Mouse (Mus musculus) adrenal gland, adult (tissue): ENCODE data around the gene L1cam.
A peak's percentile ranks its signal among the peaks of the same experiment; 100 is the strongest.

Experiments
- DNase-seq, 2 experiments: peaks; one replicate each; pipeline ENCODE4 v3.0.0; 2022 to 2023; ENCODE audit warnings: low spot score in 1 of 2; ENCODE audit not compliant: inconsistent age in 2 of 2

Gene L1cam

DNA sequence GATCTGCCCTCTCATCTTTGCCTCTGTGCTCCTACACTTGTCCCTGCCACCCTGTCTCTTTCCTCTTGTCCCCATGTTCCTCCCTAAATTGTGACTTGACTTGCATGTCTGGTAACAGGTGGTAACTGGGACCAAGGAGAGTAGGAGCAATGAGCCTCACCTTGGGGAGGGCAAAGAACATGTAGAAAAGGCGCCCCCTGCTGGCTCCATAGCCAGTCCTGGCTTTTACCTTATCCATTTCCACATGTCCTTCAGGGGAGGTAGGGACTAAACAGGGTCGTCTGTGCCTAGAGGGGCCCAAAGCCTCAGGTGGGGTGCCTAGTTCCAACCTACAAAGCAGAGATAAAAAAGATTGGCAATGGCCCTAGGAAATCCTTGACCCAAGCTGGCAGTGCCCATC, at the start of gene L1cam:
TSS of gene L1cam (minus strand) at position 387 of the 400 bp plus-strand sequence.
- DNase-seq: peak in 1 of 2 experiments; percentile 75

- no peak for DNase-seq
These were observed 46.4 kb upstream of the L1cam start for GRCm38 (mm10) chrX:73942294-73942693.

- no peak for DNase-seq
These were observed 46.0 kb upstream of the L1cam start for GRCm38 (mm10) chrX:73941860-73942259.

- no peak for DNase-seq
These were observed 36.0 kb upstream of the L1cam start for GRCm38 (mm10) chrX:73931871-73932270.

GRCm38 (mm10) chrX:73930402-73931062, 34.6 kb upstream of the L1cam start, which contains the start of gene Renbp:
Renbp (minus strand) TSS chrX:73930850.
- DNase-seq: peak; percentile 81 to 83

- DNase-seq: no peak
These were observed 26.6 kb upstream of the L1cam start for GRCm38 (mm10) chrX:73922550-73922882.

DNA sequence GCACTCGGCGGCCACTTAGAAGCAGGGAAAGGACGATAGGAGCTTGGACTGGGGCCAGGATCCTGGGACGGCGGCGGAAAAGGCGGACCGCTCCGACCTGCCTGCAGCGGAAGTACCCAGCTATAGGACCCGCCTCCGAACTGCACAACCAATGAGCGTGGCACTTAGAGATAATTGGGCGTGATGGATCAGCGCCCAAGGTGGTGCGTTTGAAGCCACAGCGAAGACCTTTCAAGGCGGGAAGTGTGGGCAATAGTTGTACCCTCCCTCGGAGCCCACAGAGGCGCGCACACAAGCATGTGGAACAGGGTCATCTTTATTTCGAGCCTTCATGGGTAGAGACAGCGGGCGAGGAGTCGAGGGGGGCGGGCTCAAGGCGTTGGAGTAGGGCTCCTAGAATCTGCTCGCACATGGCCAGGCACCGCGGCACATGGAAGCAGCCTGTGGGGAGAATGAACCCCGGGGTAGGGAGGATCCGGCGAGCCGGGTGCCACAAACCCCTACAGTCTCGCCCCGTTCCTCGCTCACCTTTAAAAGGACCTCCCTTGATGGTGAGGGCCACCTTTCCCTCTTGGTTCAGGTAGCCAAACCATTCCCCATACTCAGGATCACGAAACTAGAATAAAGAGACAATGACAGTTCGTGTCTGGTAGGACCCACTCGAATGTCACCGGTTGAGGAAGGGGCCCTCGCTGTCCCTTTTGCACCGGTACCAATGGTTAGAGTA, 26.1 kb upstream of the L1cam start, which contains the start of the genes Arhgap4 and Naa10:
TSS of gene Arhgap4 (minus strand) at position 48 of the 727 bp plus-strand sequence.
TSS of gene Naa10 (minus strand) at position 122 of the 727 bp plus-strand sequence.
- peak; percentile 91 to 95 for DNase-seq

DNA sequence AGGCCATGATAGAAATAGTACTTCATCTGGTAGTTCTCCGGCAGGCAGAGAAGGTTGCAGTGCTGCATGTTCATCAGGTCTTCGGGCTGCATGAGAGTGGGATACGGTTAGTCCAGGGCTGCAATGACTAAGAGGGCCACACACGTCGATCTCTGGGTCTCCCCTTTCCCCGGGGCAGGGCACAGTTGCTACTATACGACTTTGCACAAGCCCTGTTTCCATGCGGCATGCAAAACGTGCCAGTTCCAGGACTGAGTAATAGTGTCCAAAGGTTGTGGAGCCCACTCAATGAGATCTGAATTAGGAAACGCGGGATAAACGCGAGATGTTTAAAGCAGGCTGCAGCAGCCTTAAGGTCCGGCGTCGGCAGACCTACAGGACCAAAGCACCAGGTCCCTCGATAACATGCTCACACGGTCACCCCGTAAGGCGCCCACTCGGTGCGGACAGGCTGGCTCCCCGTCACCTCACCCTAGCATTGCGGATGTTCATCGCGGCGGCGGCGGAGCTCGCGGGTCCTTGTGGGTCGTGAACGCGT, 25.4 kb upstream of the L1cam start:
- DNase-seq: no peak

GRCm38 (mm10) chrX:73918631-73919030, 22.7 kb upstream of the L1cam start:
- no peak for DNase-seq

DNA sequence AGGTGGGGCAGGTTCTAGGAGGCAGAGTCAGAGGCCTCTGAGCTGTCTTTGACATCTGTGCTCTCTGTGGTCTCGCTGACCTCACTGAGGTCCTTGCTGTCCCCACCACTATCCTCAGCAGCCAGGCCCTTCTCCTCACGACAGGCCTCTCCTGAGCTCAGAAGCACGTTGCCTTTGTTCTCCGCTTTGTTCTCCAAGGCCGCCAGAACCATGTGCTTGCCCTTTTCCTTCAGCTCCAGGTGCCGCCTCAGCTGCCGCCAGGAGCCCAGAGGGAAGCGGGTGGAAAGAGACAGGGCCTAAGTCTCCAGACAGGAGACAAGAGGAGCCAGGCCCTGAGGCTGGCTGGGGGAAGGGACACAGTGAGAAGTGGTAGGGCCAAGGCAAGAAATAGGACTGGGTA, 21.0 kb upstream of the L1cam start:
- peak; percentile 27 to 50 for DNase-seq

GRCm38 (mm10) chrX:73914827-73915703, 19.2 kb upstream of the L1cam start:
- peak; percentile 92 to 93 for DNase-seq

DNA sequence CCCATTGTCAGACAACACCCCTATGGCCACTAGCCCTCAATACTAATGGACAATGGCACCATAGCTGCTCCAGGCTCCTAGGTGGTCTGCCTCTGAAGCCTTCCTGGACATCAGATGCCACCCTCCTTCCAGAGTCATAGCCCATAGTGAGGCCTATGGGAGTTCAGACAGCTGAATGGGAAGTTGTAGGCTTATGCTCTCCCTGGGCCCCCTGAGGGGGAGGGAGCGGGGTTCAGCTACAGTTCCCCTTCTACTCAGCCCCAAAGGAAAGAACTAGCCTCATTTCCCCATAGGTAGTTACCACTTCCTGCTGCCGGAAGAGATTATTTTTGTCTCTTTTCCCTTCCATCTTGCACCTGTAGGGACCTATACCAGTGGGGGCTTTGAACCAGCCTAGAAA, 15.7 kb upstream of the L1cam start:
- no peak for DNase-seq

GRCm38 (mm10) chrX:73911156-73911555, 15.3 kb upstream of the L1cam start:
- peak; percentile 28 to 45 for DNase-seq

DNA sequence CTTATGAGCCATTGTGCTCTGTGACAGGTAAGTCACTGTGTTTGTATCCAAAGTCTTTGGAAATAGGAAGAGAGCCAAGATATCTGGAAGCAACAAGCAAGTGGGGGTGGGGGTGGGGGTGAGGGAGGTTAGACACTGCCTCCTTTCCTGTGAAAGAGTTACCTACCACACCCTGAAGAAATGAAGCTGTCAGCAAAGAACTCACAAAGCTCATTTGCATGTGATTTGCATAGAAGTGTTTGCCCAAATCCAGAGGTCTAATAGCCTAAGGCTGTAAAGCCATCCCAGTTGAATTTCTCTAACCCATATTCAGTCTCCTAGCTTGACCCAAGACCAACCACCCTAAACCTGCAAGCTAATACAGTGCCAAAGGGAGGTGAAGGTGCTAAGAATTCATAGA, 14.5 kb upstream of the L1cam start:
- no peak for DNase-seq

DNA sequence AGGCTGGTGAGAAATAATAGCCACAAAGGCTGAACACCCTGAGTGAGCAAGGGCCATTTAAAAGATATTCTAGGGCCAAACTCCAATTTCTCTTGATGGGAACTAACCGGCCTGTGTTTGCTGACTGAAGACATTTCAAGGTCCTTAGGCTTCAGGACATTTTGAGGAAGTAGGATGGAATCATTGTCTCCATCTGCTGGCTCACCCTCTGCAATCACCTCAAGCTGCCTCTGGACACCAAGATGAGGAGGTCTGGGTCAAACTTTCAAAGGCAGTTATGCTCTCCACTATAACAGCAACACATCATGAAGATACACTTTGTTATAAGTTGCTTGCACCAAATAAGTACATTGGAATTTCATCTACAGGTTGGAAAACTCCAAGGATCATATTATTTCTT, 14.1 kb upstream of the L1cam start:
- DNase-seq: no peak

- peak in 1 of 2 experiments; percentile 14 for DNase-seq
These were observed 2.1 kb upstream of the L1cam start for GRCm38 (mm10) chrX:73897959-73898358.

DNA sequence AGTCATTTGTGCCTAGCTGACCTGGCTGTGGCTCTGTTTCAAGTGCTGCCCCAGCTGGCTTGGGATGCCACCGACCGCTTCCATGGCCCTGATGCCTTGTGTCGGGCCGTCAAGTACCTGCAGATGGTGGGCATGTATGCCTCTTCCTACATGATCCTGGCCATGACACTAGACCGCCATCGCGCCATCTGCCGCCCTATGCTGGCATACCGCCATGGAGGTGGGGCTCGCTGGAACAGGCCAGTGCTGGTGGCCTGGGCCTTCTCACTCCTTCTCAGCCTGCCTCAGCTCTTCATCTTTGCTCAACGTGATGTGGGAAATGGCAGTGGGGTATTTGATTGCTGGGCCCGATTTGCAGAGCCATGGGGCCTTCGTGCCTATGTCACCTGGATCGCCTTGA, 3.1 kb downstream of the L1cam start:
- no peak for DNase-seq

DNA sequence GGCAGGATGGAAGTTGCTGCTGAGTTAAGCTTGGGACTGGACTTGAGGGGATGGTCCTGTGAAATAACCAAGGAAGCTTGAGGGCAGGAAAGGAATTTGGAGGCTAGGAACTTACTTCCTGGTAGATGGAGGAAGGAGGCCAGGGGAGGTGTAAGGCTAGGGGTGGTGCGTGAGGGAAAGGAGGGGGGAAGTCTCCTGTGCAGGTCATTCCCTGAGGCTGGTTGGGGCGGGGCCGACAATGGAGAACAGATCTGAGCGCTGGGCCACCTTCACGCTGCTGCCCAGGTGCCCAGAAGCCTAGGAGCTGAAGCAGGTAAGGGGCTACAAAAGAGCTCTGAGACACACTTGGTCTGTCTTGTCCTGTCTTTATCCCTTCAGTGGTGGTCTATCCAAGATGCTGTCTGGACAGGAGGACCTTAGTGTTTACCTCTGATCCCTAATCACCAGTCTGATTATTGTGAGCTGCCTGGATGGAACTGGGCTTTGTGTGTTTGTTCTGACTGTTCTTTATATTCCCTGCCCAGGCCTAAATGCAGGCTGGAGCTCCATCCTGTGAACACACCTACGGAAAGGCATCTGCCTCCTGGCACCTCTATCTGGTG, 4.3 kb downstream of the L1cam start, which contains the start of gene Avpr2:
TSS of gene Avpr2 (plus strand) at position 552 of the 602 bp plus-strand sequence.
- DNase-seq: no peak

- DNase-seq: no peak
These were observed 14.4 kb downstream of the L1cam start for GRCm38 (mm10) chrX:73881463-73881862.

DNA sequence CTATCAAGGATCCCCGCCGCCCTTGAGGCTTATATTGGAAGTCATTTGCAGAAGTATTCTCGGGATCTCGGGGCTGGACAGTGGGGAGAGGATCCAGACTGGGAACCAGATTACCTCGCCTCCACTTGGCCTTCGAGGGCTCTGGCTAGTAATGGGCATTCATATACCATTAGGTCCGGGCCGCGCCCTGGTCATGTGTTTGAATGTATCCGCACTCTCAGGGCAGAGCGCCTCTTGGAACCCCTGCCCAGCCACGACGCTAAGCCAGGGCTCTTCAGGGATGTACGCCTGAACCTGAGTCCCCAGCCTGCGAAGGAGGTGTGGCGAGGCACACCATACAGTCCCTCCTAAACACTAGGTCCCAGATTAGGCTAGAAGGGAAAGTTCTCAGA, 14.9 kb downstream of the L1cam start:
- no peak for DNase-seq
